Mouse (Mus musculus): ENCODE results near the gene Ubl5.
"Not testable (repeated sequence)": the region's sequence is repeated elsewhere in the genome, so short reads cannot be mapped to it uniquely, and the experiment has no call there.

Gene Ubl5

DNA sequence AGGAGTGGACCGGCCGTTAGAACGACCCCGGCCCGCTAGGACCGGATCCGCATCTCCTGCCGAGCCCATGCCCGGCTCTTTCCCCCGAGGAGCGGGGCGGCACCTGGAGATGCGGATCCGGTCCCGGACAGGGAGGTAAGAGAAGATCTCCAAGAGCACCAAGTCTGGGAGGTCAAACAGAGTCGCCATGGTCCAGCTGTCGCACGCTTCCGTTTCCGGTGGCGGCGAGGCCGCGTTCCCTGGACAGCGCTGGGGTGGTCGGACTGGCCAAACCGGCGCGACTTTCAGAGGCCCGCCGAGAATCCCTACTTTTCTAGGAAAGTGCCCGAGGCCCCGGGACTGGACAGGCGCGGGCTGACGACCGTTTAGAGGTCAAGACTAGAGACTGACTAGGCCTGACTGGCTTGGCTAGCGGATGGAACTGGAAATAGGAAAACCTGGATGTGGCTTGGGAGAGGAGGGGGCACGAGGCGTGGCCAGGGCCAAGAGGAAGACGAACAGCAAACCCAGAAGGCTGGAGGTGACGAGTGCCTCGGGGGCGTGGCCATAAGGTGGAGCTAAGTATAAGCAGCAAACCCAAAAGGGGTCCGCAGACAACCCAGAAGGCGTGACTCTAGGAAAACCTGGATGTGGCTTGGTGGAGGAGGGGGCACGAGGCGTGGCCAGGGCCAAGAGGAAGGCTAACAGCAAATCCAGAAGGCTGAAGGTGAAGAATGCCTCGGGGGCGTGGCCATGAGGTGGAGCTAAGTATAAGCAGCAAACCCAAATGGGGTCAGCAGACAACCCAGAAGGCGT is at the start of gene Ubl5:
Gene Ubl5, plus strand, starts transcription at position 778 of the 795 bp plus-strand sequence.
- ATAC-seq (ENCODE audit: low TSS enrichment), result no peak

DNA sequence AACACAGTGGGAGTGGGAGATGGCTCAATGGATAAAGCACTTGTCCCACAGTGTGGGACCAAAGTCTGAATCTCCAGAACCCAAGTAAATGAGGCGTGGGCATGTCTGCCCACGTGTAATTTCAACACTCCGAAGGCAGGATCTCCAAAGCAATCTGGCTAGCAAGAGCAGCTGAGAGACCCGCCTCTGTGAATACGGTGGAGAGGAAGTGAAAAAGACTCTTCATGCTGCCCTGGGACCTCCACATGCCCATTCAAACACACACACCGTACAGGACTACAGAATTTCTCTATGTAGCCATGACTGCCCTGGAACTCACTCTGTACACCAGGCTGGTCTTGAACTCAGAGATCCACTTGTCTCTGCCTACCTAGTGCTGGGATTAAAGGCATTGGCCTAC is 41.4 kb upstream of the Ubl5 start:
- no peak for ATAC-seq (ENCODE audit: low TSS enrichment)

DNA sequence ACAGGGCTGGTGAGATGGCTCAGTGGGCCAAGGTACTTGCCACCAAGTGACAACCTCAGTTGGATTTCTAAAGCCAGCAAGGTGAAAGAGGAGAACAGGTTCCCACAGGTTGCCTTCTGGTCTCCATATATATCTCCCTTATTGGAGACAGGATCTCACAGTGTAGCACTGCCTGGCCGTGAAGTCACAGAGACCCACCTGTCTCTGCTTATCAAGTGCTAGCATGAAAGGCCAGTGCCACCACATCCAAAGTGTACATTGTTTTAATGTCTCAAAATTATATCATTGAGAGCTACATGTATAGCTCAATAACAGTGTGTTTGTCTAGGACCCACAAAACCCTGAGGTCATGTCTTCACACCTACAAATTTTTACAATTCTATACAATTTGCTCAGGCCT is 36.4 kb upstream of the Ubl5 start:
- ATAC-seq (ENCODE audit: low TSS enrichment), result no peak

DNA sequence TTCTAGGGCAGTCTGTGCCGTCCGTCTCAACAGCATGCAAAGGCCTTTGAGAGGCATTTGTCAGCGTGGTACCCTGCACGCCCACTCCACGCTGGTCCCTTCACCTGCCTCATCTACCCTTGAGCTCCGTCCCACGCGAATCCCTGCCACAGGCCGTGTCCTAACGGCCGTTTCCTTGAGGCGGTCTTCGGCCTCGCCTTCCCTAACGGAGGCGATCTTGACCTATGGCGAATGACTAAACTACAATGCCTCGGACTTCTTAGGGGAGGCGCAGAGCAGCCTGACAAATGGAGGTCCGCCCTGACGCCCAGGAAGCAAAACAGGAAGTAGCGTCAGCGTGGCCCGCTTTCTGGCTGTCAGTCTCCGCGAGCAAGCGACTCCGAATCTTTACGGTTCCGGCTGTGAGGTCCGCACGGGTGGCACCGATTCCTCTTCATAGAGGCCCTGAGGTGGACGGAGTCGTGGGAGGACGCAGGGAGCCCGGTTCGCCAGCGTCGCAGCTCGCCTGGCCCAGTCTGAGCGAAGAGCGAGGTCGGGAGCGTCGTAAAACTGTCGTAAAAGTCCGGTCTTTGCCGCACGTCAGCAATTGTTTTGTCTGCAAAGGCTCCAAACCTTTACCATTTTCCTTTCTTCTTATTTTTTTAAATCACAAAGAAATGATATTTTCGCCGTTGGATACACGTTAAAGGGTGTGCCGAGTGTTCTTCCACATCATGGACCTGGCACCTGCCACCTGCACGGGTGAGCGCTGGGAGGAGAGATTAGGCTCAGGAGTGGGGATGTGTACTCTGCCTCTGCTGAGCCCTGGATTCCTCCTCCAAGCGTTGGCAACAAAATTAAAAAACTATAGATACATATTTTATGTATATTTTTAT is 35.3 kb upstream of the Ubl5 start:
- ATAC-seq (ENCODE audit: low TSS enrichment), result peak; percentile 96

DNA sequence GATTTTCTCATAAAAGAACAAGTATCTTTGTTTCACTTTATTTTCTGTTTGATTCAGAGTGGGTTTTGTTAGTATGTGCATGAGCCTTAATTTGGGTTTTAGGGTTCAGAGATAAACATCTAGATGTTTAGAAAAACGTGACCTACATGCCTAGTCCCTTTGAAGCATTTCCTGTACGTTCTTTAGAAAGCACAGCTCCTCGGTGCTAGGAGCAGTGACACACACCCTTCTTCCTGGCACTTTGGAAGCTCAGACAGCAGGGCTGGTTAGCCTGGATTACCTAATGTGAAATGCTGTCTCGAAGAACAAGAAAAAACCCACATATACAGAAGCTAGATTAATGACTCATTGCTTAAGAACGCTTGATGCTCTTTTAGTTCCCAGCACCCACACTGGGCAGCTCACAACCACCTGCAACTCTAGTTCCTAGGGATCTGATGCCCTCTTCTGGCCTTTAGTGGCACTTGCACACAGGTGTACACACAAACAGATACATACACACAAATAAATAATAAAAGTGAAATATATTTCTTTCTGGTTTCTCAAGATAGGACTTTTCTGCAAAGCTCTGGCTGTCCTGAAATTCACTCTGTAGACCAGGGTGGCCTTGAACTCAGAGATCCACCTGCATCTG is 32.7 kb upstream of the Ubl5 start:
- ATAC-seq (ENCODE audit: low TSS enrichment), result no peak

DNA sequence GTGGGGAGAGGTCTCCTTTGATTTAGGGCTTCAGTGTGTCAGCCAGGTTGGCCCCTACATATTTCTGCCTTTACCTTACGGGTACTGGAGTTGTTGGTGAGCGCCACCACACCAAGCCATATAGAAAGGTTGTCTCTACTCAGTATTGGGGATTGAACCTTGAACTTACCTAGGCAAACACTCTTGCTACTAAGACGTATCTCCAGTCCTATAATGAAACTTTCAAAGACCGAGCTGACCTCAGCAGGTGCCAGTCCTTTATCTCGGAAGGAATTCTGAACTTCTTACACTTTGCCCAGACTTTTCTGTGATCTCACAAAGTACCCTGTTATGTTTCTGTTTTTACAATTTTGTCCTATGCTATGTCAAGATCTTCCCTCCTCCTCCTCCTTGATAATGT is 30.7 kb upstream of the Ubl5 start:
- no peak for ATAC-seq (ENCODE audit: low TSS enrichment)

DNA sequence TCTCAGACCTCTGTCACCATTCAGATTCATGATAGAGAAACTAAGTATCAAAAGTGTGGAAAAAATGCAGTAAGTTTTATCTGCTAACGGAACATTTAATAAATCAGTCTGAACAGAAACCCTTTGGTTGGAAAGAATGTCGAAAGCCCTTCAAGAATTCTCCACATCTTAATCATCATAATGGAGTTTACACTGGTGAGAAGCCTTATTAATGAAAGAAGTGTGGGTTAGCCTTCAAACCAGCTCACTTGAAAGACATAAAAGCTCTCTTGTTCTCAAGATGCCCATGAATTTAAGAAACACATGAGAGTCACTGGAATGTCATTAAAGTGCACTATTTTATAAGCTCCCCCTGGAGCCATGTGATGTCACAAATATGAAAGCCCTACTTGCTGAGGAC is 26.0 kb upstream of the Ubl5 start:
- no peak for ATAC-seq (ENCODE audit: low TSS enrichment)

DNA sequence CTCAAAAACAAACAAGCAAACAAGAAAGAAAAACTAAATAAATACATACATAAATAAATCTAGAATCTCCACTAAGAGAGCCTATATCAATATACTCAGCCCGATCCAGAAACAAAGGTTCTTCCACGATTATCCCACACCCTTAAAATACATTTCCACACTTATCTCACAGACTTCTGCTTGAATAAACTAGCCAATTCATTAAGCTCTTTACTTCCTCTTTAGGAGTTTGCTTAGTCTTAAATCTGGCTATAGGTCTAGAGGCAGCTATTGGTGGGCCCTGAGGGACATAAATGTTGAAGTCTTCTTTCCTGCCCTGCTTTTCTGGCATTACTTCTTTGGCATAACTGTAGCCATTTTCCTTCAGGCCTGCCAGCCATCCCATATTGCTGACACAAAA is 11.3 kb upstream of the Ubl5 start:
- no peak for ATAC-seq (ENCODE audit: low TSS enrichment)

DNA sequence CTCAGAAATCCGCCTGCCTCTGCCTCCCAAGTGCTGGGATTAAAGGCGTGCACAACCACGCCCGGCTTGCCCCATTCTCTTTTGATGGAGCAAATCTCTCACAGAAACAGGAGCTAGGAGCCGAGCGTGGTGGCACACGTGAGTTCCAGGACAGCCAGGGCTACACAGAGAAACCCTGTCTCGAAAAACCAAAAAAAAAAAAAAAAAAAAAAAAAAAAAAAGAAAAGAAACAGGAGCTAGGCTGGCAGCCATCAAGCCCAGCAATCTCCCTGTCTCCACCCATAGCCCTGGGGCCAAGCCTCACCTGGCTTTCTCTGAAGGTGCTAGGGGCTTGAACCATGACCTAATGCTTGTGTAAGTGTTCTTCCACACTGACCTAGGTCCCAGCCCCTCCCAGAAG is 7.0 kb upstream of the Ubl5 start:
- ATAC-seq (ENCODE audit: low TSS enrichment), result not testable (repeated sequence)

DNA sequence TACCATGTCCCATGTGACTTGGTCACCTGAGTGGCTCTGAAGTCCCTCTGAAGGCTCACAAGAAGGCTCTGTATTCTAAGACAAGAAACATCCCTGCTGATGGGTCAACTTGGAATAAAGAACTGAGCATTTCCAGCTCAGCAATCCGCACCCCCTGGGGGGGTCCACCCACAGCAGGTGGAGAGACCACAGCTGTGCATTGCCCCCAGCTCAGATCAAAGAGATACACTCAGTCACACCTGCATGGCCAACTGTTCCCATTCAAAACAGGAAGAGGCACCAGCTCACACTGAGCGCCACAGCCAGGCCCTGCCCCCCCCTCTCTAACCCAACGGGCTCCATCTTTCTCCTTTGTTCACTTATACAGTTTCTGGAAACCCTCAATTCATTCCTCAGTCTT is 6.4 kb upstream of the Ubl5 start:
- ATAC-seq (ENCODE audit: low TSS enrichment), result no peak

DNA sequence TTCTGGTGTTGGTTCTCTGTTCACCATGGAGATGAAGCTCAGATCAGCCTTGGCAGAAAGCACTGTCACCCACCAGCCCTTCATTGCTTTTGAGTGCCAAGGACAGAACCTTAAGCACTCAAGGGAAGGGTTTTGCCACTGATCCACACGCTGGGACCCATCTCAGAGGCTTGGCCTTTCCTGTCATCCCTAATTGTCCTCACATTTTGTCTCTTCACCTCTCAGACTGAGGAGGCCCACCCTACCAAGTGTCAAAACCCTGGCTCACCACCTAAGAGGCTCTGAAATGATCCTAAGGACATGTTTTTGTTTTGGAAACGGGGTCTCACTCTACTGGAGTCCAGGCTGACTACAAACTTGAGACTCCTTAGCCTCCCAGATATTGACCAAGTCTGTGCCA is 5.9 kb upstream of the Ubl5 start:
- no peak for ATAC-seq (ENCODE audit: low TSS enrichment)

DNA sequence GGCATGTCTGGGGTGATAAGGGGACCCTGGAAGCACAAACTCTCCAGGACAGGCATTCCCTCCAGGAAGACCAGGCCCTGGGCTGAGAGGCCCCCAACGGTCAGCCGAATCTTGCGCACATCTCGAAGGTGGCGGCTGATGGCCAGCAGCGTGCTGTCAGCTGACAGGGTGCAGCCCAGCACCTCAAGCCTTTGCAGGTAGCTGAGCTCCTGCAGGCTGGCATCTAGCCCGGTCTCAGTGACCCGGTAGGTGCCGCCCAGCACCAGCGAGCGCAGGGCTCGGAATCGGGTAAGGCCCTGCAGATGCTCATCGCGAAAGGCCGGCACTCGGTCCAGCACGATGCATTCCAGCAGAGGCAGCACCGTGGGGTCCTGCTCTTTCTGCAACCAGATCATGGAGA is 4.1 kb upstream of the Ubl5 start:
- ATAC-seq (ENCODE audit: low TSS enrichment), result no peak

DNA sequence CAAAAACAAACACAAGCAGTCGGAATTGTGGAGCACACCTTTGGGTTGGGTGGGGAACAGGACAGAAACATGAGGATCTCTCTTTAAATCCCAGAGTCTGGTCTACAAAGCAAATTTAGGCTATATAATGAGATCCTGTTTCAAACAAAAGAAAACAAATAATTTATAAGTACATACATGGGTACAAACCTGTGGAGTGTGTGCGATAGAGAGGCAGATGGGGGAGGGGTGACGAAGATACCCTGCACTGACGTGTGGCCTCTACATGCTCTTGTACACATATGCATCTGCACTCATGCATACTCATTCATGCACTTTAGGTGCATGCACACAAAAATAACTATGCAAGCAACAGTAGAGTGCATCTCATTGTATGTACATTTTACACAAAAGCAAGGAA is 3.2 kb upstream of the Ubl5 start:
- ATAC-seq (ENCODE audit: low TSS enrichment), result no peak

DNA sequence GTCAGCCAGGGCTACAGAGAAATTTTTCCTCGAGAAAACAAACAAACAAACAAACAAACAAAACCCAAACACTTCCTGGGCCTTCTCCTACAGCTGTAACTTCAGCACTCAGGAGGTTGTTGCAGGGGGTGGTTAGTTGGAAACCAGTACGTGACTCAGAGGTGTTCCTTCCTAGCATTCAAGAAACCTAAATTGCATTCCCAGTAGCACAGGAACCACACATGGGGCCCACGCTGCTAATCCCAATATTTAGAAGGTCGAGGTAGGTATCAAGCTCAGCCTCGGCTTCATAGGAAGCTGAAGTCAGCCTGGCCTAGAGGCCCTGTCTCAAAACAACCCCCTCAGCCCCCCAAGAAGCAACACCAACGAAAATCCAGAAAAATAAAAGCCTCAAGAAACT is 1.2 kb upstream of the Ubl5 start:
- no peak for ATAC-seq (ENCODE audit: low TSS enrichment)

DNA sequence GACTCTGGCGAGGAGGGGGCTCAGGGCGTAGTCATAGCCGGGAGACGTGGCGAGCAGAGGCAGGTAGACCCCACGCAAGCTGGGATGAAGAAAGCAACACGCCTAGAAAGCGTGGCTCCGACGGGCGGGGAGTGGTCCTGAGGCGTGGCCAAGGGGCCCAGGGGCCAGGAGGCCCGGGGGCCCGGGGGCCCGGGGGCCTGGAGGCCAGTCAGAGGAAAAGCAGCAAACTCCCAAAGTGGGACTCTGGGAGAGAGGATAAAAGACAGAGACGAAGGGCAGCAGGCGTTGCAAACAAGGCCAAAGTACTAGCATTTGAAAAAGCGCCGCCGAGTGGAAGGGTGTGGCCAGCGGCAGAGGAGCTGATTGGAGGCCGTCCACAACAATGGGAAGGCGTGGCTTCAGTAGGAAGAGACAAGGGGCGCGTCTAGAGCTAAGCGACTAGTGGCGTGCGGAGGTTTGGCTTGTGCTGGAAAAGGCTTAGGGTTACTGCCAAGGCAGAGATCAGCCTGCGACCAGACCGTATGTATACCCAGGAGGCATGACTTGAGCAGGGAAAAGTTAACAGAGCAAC is 303 bp downstream of the Ubl5 start:
- peak; percentile 56 for ATAC-seq (ENCODE audit: low TSS enrichment)

DNA sequence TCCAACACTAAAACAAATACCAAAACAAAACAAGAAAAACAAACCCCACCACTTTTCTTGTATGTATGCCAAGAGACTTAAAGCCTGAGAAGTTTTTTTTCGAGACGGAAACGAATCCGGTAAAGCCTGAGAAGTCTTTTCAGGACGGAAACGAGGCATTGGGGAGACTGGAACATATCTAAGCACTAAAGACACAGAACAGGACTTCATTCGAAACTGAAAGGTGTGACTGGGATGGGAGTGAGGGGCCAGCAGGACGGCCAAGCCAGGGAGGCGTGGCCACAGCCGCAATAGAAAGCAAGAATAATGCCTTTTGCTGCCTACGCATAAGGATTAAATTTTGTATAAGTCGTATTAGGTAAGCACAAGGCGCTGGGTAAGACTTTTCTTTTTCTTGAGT is 1.1 kb downstream of the Ubl5 start:
- no peak for ATAC-seq (ENCODE audit: low TSS enrichment)

DNA sequence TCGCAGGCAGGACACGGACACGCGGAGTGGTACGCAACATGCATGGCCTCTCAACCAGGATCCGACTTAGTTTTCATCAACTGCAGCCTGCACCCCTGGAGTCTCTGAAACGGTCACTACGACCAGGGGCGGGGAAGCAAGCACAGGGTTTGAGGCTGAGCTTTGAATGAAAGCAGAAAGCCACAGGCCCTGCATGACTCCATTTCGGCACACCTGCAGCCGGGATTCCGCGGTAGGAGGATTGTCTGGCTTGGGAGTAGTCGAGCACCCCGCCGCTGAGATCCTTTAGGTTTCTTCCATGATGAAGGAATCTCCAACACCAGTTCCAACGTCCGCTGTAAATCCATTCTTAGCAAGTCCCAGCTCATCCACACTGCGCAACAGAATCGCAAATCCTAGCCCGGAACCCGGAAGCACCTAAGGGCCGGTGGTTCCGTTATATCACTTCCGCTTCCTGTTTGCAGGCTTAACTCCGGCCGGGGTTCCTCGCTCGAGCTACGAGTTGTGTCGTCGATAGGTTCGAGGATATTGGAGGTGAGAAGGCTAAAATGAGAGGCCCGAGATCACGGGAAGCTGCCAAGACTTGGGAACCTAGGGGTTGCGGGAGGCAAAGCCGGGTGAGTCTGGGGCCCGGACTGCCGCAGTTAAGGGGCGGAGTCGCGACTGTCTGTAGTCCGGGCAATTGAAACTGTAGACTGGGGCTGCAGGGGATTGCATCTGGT is 1.8 kb downstream of the Ubl5 start, which contains the start of gene Fbxl12:
Gene Fbxl12, minus strand, starts transcription at position 408 of the 722 bp plus-strand sequence.
- peak; percentile 89 for ATAC-seq (ENCODE audit: low TSS enrichment)

DNA sequence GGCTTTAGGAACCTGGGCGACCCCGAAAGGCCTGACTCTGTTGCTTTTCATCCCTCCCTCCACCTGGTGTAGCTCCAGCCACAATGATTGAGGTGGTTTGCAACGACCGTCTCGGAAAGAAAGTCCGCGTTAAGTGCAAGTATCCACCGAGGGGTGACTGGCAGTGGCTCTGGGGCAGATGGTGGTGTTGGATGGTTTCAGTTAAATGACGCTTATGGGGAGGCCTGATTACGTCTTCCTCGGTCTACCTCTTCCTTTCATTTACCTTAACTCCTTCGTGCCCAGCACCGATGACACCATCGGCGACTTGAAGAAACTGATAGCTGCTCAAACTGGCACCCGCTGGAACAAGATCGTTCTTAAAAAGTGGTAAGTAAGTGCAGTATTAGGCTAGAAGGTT is 2.4 kb downstream of the Ubl5 start:
- 0 out of 2 replicates have a peak, but pooled peaks have one; percentile 32 for ATAC-seq (ENCODE audit: low TSS enrichment)

DNA sequence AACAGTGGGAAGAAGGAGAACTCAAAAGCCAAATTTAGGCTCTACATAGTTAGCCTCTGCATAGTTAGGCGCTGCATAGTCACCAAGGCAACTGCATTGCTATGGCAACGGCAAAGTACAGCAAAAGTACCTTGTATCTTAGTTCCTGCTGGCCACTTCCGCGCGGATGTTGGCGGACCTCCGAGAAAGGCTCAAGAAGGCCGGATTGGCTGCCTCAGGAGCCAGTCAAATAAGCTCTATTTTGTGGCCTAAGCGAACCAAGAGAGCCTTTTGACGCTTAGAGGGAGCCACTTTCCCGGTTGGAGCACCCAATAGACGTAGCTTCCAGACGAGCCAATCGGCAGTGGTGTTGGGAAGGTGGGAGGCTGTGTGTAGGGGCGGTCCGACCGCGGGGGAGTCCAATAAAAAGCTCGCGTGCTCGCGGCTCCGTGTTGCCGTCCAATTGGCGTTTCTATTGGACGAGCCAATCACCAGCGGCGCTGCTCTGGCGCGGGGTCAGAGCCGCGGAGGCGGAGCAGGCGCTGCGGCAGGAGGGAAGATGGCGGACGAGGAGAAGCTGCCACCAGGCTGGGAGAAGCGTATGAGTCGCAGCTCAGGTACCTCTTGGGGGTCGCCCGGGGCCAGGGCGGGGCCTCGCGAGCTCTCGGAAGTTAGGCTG is 9.1 kb downstream of the Ubl5 start, which contains the start of gene Pin1:
Gene Pin1, plus strand, starts transcription at position 494 of the 658 bp plus-strand sequence.
- peak; percentile 93 for ATAC-seq (ENCODE audit: low TSS enrichment)

DNA sequence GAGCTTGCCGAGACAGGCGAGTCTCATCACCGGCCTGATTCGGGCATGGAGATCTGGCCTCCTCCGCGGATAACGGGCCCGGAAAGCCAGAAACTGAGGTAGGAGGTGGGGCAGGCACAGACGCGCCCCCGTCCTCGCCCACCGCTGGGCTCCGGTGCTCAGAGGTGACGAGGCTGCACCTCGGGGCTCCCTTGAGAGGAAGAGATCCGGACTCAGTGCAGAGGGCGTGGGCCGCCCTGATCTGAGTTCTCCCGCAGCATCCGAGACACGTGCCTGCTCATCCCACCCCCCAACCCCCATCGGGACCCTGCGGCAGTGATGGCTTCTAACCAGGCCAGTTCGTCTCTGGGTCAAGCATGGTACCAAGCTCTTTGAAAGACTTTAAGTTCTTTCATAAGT is 9.6 kb downstream of the Ubl5 start:
- peak; percentile 2; the same call in 1 of the 2 replicates for ATAC-seq (ENCODE audit: low TSS enrichment)

DNA sequence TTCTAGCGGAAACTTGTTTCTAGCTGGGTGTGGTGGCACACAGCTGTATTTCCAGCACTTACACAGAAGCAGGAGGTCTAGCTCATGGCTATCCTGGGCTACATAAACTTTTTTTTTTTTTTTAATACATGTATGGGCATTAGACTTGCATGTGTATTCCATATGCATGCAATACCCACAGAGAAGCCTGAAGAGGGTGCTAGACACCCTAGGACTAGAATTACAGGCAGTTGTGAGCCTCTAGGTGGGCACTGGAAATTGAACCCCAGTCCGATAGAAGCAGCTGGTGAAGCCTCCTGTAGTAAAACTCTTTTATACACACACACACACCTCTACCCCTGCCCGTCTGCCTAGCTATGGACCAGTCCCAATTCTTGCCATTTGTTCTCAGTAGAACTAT is 11.2 kb downstream of the Ubl5 start:
- ATAC-seq (ENCODE audit: low TSS enrichment), result no peak

All from frontal cortex, adult (tissue).